Mouse (Mus musculus) thymus, adult 18-20 months (tissue): ENCODE measurements around the gene Igsf9b.

Experiments used
- DNase-seq, 2 experiments: peaks; one replicate each; pipeline ENCODE4 v3.0.0; 2022; ENCODE audit warnings: mixed read lengths in 2 of 2

Igsf9b gene

GRCm38 (mm10) chr9:27336962-27337636 is 38.1 kb downstream of the Igsf9b start:
- no peak for DNase-seq

- DNase-seq, result no peak
These were observed 40.2 kb downstream of the Igsf9b start for GRCm38 (mm10) chr9:27339168-27339567.

GRCm38 (mm10) chr9:27346541-27347269 is 47.7 kb downstream of the Igsf9b start:
- no peak for DNase-seq

- DNase-seq, result no peak
These were observed 54.1 kb downstream of the Igsf9b start for GRCm38 (mm10) chr9:27353082-27353481.

GRCm38 (mm10) chr9:27357893-27358292 is 58.9 kb downstream of the Igsf9b start:
- no peak for DNase-seq

GRCm38 (mm10) chr9:27367231-27367630 is 68.2 kb downstream of the Igsf9b start:
- no peak for DNase-seq

- no peak for DNase-seq
These were observed 70.1 kb downstream of the Igsf9b start for GRCm38 (mm10) chr9:27369108-27369507.

- DNase-seq, result no peak
These were observed 76.7 kb downstream of the Igsf9b start for GRCm38 (mm10) chr9:27375746-27376145.

- no peak for DNase-seq
These were observed 87.9 kb downstream of the Igsf9b start for GRCm38 (mm10) chr9:27386951-27387350.

GRCm38 (mm10) chr9:27396500-27396899 is 97.5 kb downstream of the Igsf9b start, which contains the start of gene Spata19:
Gene Spata19 (plus strand): TSS chr9:27396800.
- DNase-seq, result no peak

- DNase-seq, result no peak
These were observed 102.2 kb downstream of the Igsf9b start for GRCm38 (mm10) chr9:27401169-27401568.
